ENCODE assay signal across 29 mouse cellular contexts in genomic region chr3:50094404-50095092, GRCm38 (mm10).
DNase-seq lines count a peak whose midpoint lies in the region; ATAC-seq and TF ChIP-seq lines count a peak whose summit lies in the region.
"Had no signal": no experiment of that assay in that cellular context is flagged by ENCODE, and none has a peak within 500 bp of the region (broad histone marks: within the 10 kb centered on the region; RNA-seq: fewer than 3 reads in every experiment).

No protein-coding gene starts in this region.

- H3K4me2 ChIP-seq in kidney, postnatal 0 days (ENCODE audit: low read length), result no peak overlapping the region
- H3K4me2 ChIP-seq in limb, embryonic 11.5 days (ENCODE audit: low read depth, severe bottlenecking), result no peak overlapping the region
- H3K4me2 ChIP-seq: embryonic facial prominence, embryonic 13.5 days; liver, embryonic 15.5 days; lung, embryonic 15.5 days had no signal

- no peak for TF ChIP-seq CTCF in kidney, postnatal 0 days (IDR thresholded peaks at IDR 0.05; ENCODE audit: low read depth)

- WGBS in kidney, postnatal 0 days, result 34% methylated on average over 7 of the region's 7 CpGs
- 42% methylated on average over 7 of the region's 7 CpGs for WGBS in limb, embryonic 11.5 days

- no peak overlapping the region for H3K4me3 ChIP-seq in kidney, postnatal 0 days (replicated peaks; ENCODE audit: low read depth, low read length)
- no peak overlapping the region for H3K4me3 ChIP-seq in limb, embryonic 11.5 days (ENCODE audit: low read depth, low read length)
- H3K4me3 ChIP-seq: embryonic facial prominence, embryonic 13.5 days; erythroblast, embryonic 14.5 days; liver, embryonic 15.5 days; lung, embryonic 15.5 days had no signal

- H3K27me3 ChIP-seq in kidney, postnatal 0 days (ENCODE audit: insufficient read depth, low read length), result no peaks in the 10 kb centered on the region
- H3K27me3 ChIP-seq in limb, embryonic 11.5 days (ENCODE audit: control insufficient read depth, insufficient read depth, low read length), result no peaks in the 10 kb centered on the region
- H3K27me3 ChIP-seq: embryonic facial prominence, embryonic 13.5 days; liver, embryonic 15.5 days; lung, embryonic 15.5 days had no signal

- H3K9ac ChIP-seq in kidney, postnatal 0 days (ENCODE audit: low read depth, low read length), result no peak overlapping the region
- no peak overlapping the region for H3K9ac ChIP-seq in limb, embryonic 11.5 days (ENCODE audit: low read length)
- H3K9ac ChIP-seq: embryonic facial prominence, embryonic 13.5 days; liver, embryonic 15.5 days; lung, embryonic 15.5 days had no signal

- H3K27ac ChIP-seq in kidney, postnatal 0 days, result no peak overlapping the region
- no peak overlapping the region for H3K27ac ChIP-seq in limb, embryonic 11.5 days (replicated peaks; ENCODE audit: low read depth, low read length)
- H3K27ac ChIP-seq: embryonic facial prominence, embryonic 13.5 days; liver, embryonic 15.5 days; lung, embryonic 15.5 days; macrophage; stomach, postnatal 0 days had no signal

- 0 out of 2 replicates have a peak, but pooled peaks have one; percentile 33 for ATAC-seq in kidney, postnatal 0 days (replicated peaks; ENCODE audit: low FRiP score, low read depth)
- peak; percentile 54; the same call in 1 of the 2 replicates for ATAC-seq in limb, embryonic 11.5 days (ENCODE audit: insufficient number of reproducible peaks, low FRiP score, low TSS enrichment, low read depth)
- ATAC-seq in erythroblast, adult 5-6 weeks (replicated peaks; ENCODE audit: low FRiP score, poor library complexity, severe bottlenecking), result no peak
- ATAC-seq: forebrain, embryonic 16.5 days; hindbrain, embryonic 16.5 days; intestine, embryonic 16.5 days; midbrain, embryonic 16.5 days had no signal

- DNase-seq in kidney, postnatal 0 days (ENCODE audit: low spot score), result peak; percentile 86
- no peak for DNase-seq in kidney, adult 9 months
- peak; percentile 22 for DNase-seq in embryo, embryonic 10.5 days (ENCODE audit: low spot score)
- DNase-seq in embryo, embryonic 11 days, result peak; percentile 37
- peak; percentile 24 for DNase-seq in limb, embryonic 11.5 days (ENCODE audit: low spot score)
- no peak for DNase-seq in heart, postnatal 4 days
- DNase-seq: adrenal gland, postnatal 25 days; B cell, adult 2 months; cerebellum, adult 11-12 months; cerebellum, adult 9-11 months; gastrocnemius, postnatal 10 days; heart, postnatal 14 days; kidney, adult 8-10 months; left cerebral cortex, postnatal 4 days; right cerebral cortex, adult 18-20 months; right cerebral cortex, postnatal 4 days; thymus, adult 18-20 months; thymus, postnatal 25 days had no signal

- H3K36me3 ChIP-seq in kidney, postnatal 0 days (ENCODE audit: insufficient read depth, low read length), result no peaks in the 10 kb centered on the region
- H3K36me3 ChIP-seq in limb, embryonic 11.5 days (ENCODE audit: control insufficient read depth, insufficient read depth, low read length), result no peaks in the 10 kb centered on the region
- H3K36me3 ChIP-seq: embryonic facial prominence, embryonic 13.5 days; liver, embryonic 15.5 days; lung, embryonic 15.5 days had no signal

- no peaks in the 10 kb centered on the region for H3K4me1 ChIP-seq in kidney, postnatal 0 days (replicated peaks; ENCODE audit: insufficient read depth, low read length)
- H3K4me1 ChIP-seq in limb, embryonic 11.5 days (ENCODE audit: control insufficient read depth, insufficient read depth, low read length), result no peaks in the 10 kb centered on the region
- H3K4me1 ChIP-seq: embryonic facial prominence, embryonic 13.5 days; liver, embryonic 15.5 days; lung, embryonic 15.5 days had no signal

- no peaks in the 10 kb centered on the region for H3K9me3 ChIP-seq in kidney, postnatal 0 days (replicated peaks; ENCODE audit: low read length)
- H3K9me3 ChIP-seq in limb, embryonic 11.5 days (ENCODE audit: control insufficient read depth, low read length), result no peaks in the 10 kb centered on the region
- H3K9me3 ChIP-seq: embryonic facial prominence, embryonic 13.5 days; liver, embryonic 15.5 days; lung, embryonic 15.5 days had no signal

Comparison
In these comparisons a context has a peak if more than half of its experiments do, and no peak if none do; other contexts are left out.
1. DNase-seq: peak in kidney, postnatal 0 days (single experiment), embryo, embryonic 10.5 days (single experiment), embryo, embryonic 11 days (single experiment) and limb, embryonic 11.5 days (single experiment); none in kidney, adult 9 months (single experiment) and heart, postnatal 4 days (single experiment).